Mouse (Mus musculus): ENCODE results near the gene Sirpb1a.
"Not testable (repeated sequence)": the region's sequence is repeated elsewhere in the genome, so short reads cannot be mapped to it uniquely, and the experiment has no call there.

GRCm38 (mm10) chr3:15355690-15356089 lies 70.6 kb downstream of the Sirpb1a start:
- not testable (repeated sequence) for TF ChIP-seq CTCF (IDR thresholded peaks at IDR 0.05; ENCODE audit: borderline replicate concordance, extremely low read depth, insufficient read depth, insufficient read length); POLR2A (IDR thresholded peaks at IDR 0.05; ENCODE audit: borderline replicate concordance, extremely low read depth, insufficient read depth, insufficient read length, poor library complexity, severe bottlenecking)
